Mouse (Mus musculus): ENCODE data around the gene Cfap20.

The Cfap20 gene

DNA sequence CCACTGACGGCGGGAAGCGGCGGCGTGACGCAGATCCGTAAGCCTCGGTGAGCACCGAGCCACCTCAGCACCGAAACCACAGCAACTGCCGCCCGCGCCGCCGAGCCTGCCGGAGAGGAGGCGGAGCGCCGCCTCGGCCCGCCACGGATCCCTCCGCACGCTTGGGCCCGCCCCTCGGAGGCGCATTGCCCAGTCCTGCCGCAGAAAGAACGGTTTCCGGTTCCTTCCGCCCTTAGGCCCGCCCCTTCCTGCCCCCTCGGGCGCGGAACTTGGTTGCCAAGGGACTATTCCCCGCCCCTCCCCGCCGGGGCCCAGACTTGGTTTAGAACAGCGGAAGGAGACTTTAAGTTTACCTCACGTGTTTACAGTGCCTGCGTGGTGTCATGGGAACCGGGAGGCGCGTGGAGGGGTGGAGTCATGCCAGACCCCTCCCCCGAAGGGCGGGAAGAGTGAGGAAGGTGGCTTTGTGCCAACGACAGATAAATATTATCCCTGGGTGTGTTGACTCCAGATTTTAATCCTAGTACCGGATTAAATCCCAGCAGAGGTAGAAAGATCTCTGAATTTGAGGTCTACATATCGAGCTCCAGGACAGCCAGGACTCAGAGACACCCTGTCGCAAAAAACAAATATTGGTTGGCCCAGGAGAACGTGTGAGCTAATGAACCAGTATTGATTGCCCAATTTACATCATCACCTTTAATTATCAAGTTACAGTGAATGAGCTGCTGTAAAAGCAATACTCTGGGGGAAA lies at the start of gene Cfap20:
Cfap20 (minus strand) TSS at position 184 of the 754 bp plus-strand sequence.
- DNase-seq = peak; percentile 99

DNA sequence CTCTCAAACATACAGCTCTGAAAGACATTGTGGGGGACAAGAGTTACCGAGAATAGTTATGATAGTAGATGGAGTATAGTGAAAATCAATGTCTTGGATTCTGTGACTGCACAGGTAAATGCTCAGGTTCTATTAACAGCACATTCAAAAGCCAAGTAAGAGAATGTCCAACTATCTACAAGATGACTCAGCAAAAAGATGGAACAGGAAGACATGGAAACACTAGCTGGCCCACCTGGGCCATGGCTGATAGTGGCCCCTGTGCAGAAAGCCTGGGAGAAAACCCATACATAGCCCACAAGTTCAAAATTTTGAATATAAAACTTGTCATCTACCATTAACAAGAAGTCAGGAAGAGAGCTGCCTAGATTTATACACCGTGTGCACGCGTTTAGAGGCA lies 35.3 kb upstream of the Cfap20 start:
- no peak for DNase-seq

DNA sequence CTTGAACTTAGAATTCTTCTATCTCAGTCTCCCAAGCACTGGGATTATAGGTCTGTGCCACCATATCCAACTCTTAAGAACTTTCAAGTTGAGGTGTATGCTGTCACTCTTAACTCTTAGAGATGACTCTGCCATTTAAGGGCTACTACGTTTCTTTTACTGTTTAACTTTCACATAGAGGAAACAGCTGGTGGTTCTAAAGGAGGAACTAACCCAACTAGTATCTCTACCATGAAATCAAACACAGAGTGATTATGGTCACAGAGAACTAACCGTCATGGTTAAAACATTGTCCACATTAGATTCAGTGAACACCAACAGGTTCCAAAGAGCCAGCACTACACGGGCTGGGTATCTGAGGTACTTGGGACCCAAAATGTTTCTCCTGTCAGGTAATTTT lies 34.3 kb upstream of the Cfap20 start:
- no peak for DNase-seq

DNA sequence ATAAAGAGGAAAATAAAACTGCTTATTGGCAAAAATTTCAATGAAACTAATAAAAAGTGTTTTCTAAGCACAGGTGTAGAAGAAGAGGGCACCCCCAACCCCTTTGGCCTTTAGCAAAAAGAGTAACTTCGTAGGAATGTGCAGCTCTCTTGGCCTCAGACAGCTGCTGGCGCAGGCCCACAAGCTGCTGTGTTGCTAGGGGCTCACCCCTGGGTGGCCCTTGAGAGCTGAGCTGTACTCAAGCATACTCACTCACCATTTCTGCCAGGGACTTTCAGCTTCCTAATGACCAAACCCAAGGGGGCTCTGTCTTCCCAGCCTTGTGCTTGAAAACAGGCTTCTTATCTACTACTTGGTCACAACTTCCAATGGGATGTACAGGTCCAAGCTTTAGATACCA lies 31.9 kb upstream of the Cfap20 start:
- DNase-seq = no peak

DNA sequence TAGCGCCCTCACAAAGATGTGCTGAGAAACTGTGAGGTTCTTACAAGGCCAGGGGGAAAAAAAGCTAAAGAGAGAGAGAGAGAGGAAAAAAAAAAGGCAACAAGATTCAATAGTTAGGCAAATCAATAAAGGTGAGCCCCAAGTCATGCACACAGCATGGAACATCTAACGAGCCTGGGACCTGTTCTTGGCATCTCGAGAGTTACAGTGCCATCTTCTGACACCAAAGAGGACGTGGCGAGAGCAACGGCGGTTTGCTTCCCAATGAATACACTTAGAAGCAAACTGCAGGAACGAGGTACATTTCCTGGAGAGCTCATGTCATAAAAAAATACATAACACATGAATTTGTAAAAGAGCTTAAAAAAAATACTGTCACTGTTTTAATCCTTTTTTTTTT lies 17.8 kb upstream of the Cfap20 start:
- DNase-seq = no peak

DNA sequence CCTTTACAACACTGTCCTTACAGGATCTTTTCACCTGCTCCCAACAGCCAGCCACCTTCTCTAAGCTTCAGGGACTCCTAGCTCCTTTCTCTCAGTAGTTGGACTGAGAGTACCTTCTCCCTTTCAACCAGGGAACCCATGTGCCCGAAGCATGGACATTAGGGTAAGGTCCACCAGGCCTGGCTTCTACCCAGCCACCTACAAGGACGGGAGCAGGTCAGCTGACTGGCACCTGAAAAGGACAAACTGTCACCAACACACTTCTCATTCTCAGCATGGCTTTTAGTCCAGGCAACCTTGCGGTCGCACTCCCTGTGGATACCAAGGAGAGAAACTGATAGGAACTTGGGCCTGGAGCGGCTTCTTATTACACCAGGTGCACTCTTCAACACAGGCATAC lies 15.6 kb upstream of the Cfap20 start:
- DNase-seq = peak; percentile 84

DNA sequence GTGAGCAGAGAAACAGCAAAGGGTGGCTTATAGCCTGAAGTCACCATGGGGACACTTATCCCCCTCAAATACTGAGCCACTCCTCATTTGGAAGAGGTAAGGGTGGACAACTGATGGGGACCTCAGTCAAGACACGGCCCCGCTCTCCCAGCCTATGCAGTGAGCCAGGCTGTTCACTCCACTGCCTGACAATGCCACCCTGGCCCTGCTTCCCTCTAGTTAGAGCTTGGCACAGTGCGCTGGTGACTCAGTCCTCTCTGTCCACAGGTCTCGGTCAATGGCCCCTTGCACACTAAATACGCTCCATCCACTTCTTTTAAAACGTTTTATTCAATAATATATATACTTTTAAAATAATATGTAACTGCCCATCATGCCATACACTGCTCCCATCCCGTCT lies 13.0 kb upstream of the Cfap20 start:
- no peak for DNase-seq

DNA sequence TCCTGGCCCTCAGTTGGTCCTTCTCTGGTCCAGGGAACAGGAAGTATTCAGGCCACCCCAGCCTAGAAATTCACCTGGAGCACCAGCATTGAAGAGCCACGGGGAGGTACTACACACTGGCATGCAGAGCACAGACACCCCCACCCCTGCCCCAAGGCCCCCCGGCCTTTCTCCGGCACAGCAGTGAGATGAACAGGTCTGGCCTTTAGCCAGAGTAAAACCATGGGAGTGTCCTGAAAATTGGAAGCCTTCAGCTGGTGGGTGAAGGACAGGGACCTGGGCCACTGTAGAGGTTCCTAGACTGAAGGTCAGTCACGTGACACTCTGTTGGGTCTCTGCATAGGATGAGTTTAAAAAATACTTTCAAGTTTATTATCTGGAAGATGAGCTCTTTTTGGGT lies 10.4 kb upstream of the Cfap20 start:
- DNase-seq = no peak

DNA sequence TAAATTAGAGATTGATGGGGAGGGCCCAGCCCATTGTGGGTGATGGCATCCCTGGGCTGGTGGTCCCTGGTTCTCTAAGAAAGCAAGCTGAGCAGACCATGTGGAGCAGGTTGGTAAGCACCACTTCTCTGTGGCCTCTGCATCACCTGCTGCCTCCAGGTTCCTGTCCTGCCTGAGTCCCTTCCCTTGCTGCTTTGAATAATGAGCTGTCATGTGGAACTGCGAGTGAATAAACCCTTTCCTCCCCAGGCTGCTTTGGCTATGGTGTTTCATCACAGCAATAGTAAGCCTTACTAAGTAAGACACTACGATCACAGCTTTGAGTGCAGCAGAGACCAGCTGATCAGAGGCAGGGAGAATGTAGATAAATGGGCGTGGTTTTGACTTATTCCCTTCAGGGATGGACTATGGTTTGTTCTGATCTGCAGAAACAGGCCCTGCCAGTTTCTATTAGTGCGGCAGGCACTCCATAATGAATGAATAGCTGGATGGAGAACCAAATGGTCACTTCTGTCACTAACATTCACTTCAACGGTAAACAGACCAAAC lies 6.9 kb upstream of the Cfap20 start:
- no peak for DNase-seq

DNA sequence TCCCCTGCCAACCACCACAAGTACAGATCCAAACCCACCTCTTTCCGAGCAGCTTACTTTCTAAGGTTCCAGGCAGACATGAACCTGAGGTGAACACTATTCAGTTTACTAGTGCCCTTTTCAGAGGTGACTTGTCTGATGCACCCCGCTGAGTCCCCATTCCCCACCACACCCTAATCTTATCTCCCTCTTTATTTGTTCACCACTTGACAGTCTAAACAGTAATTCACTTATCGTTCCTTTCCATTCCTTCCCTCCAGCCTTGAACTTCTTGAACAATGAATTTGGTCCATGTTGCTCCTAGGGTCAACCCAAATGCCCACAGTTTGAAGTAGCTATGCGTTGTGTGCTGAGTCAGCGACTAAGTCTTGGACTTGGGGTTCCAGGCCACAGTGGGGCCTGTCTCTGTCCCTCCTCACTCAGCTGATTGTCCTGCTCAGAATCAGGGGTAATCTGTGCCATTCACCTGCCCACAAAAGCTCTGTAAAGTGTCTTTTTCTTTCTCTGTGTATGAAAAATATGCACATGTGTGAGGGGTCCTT lies 5.6 kb upstream of the Cfap20 start:
- DNase-seq = no peak

DNA sequence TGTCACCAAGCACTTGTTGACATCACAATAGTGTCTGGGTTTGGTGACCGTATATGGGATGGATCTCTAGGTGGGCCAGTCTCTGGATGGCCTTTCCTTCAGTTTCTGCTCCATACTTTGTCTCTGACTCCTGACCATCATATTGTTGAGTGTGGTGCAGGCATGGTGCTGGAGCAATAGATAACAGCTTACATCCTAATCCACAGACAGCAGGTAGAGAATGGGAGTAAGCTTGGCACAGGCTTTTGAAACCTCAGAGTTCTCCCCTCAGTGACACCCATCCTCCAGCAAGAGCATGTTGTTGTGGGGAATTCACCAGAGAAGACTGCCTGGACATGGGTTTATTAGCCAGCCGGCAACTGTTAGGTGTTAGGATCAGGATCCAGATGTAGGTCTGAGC lies 4.8 kb upstream of the Cfap20 start:
- no peak for DNase-seq

DNA sequence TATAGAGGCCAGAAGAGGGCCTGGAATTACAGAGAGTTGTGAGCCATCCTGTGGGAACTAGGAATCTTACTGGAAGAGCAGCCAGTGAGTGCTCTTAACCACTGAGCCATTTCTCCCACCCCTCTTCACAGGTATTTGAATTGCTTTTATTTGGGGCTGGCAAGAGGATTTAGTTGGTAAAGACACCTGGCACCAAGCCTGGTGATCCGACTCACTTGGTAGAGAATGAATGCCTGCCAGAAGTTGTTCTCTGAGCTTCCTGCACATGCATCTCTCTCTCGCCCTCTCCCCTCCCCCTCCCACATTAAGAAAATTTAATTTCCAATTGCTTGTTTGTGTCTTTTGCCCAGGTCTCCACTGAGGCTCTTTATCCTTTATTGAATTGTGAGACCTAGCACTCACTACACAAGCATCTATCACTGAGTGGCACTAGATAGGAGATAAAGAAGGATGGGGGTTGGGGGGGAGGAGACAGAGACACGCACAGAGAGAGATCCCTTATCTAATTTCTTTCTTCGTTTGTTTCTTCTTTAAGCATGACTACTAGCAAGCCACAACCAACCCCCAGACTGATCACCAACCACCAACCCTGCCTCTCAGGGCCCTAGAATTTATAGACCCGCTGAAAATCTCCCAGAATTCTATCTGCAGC lies 2.8 kb upstream of the Cfap20 start:
- DNase-seq = no peak

DNA sequence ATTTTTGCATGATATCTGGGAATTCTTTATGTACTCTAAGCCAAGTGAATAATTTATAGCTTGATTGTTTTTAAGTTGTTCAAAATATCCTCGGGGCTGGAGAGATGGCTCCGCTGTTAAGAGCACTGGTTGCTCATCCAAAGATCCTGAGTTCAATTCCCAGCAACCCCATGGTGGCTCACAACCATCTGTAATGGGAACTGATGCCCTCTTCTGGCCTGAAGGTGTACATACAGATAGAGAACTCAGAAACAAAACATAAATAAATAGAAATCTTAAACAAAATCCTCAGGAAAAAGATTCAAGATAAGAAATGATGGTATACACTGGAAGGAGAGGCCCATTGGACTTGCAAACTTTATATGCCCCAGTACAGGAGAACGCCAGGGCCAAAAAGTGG lies 1.3 kb upstream of the Cfap20 start:
- DNase-seq = no peak

DNA sequence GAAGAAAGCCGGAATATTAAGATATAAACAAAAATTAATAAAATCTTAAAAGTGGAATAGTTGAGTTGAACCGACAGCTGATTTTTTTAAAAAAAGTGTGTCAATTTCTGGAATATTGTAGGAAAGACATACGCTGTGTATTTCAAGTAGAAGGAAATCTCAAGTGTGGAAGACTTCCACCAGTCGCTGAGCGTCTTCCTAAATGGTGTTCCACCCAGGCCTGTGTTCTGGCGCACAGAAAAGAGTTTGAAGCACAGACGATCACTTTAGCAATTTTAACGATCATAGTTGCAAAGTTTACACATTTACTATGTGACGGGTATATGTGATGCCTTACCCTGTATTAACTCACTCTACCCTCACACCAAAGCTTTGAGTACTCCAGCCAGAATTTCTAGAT lies 802 bp upstream of the Cfap20 start:
- no peak for DNase-seq

DNA sequence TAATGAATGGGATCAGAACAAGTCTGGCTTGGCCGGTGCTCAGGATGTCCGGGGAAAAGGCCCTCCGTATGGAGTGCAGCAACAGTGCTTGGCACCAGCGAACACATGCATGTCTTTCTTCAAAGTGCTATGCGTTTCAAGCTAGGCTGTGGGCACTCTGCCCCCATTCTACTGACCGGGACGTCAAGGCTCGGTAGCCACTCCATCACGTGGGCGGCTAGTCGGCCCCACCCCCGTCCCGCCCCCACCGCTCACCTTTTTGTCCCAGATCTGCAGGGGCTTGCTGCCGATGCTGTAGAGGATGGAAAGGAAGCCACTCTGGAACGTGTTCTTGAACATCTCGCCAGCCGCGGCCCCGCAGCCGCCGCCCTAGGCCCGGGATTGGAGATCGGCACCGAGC lies 436 bp downstream of the Cfap20 start:
- no peak for DNase-seq

DNA sequence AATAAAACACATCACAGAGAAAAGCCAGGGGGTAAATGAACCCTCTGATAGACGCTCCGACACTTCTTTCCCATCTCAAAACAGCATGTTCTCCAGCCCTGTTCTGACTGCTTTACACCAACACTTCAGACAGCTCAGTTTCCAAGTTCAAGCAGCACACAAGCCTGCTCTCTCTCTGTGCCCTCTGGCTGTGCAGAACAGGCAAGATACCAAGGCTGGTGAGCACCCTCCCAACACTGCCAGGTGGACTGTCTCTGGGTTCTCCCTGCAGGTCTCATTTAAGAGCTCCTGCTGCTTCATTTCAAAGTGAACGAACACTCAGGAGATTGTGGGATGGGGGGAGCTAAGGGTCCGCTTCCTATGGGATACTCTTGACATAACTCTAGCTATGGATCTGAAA lies 1.5 kb downstream of the Cfap20 start:
- no peak for DNase-seq

DNA sequence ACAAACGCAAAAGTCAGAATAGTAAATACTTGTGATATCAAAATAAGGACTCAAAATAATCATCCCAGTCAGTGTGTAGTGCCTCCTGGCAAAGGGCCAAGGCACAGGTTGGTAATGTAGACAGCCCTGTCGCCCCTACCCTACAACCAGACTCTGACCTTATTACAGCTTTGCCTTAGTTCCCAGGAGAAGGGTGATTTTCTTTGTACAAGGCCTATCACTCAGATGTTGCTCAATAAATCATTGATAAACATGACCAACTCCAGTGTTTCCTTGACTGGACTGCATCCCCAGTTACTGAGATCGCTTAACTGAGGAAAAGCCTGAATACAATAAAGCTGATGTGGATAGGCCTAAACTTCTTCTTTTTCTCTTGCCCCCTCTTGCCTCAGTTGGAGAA lies 2.2 kb downstream of the Cfap20 start:
- no peak for DNase-seq

DNA sequence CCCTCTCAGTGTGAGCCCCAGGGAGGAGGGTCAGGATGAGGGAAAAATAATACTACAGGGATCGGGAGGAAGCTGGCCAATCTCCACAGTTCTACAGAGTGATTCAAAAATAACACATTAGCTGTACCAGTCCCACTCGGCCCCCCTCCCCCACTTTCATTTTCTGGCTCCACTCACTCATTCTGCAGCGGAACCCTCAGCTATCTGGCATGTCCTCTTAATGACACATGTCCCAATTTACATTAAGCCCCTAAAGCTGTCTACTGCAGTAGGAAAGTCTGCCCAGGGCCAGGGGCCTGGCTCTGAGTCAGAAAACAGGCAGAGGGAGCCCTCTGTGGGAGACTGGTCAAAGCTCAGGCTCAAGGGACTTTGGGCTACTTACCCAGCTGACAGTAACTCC lies 4.7 kb downstream of the Cfap20 start:
- peak; percentile 72 for DNase-seq

DNA sequence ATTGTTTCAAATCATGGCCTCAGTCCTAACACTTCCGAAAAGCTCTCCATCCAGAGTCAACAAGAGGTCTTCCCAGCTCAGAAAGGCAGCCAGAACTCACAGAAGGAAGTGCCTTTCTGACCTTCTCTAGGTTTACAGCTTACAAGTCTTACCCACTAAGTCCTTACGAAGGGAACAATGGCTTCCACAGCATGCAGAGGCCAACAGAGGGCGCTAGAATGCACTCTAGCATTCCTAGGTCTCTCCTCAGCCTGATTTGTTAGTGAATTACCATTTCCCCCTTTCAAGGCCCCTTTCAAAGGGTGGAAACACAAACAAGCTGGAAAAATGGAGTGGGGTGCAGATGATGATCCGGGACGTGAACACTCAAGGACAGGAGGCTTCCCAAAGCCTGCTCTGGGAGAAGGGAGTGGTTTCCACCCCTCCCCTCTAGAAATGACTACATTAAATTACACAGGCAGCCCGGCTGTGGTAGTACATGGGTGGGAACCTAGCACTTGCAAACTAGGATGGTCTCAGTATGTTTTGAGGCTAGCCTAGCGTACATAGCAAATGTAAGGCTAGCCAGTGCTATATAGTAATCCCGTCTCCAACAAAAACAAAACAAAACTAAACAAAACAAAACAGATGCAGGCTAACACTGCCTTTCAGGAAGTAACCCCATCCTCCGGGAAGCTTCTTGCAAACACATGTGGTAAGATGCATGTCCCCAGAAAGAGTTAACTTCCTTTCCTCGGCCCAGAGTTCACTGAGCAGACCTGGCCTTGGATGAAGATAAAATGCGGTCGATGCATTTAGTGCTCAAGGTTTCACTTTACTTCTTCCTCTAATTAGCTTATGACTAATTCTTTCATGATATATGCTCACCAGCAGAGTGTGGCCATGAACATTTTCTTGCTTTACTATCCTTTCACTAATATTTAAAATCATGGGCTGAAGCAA lies 6.8 kb downstream of the Cfap20 start:
- peak; percentile 60 for DNase-seq

DNA sequence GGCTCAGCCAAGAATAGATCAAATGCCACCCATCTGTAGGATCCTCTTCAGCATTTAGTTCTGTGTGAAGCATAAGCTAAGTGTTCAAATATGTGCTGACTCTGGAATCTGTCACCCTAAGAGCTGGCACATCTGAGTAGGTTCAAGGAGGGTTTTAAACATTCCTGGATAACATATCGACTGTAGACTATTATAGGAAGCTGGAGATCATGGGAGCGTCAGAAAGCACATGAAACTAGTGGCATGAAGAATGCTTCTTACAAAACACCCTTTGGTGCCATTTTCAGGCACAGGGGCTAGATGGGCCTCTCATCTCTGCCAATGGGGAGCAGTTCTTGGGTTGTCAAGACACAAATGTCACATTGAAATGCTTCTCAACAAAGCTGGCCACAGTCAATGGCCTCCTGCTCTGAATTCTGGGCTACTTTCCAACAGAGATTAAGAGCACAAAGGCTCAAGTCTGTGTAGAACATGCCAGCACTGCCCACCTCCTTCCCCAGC lies 7.8 kb downstream of the Cfap20 start:
- DNase-seq = peak; percentile 24

DNA sequence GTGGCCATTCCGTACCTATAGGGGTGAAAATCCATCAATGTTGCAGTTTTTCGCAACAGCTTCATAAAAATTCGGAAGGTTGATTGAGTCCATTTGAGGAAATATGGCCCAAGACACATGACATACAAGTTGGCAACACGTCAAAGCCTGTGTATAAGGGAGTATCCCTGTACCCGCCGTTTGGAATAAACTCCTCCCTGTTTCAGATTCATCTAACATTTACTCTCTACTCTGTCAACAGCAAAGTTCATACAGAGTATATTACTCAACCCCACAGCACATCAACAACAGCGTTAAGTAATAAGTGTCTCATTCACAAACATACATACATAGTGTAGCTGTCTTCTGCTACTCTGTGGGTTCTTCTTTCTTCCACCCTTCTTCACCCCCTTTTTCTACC lies 10.0 kb downstream of the Cfap20 start:
- no peak for DNase-seq

DNA sequence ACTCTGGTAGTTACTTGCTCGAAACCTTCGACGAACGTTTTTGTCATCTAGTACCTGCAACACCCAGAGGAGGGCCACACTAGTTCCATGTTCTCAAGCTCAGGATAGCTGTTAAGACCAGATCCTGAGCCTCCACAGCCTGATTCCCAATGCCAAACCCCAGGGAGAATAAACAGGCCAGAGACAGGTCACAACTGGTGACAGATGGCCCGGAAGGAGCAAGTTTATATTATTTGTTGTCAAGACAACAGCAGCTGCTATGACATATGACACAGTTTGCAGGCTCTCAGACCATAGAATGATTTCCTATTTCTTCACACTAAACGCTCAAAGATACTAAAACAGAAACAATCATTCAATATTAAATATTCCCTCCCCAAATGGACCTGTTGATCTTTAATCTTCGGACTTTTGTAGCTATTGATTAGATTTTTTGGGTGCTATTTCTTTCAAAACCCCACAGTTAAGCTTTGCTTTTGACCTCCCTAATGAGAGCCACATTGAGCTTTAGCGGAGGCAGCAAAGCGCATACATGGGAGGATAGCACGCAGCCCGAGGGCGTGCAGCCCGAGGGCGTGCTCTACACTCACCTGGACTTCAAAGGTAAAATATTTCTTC lies 12.4 kb downstream of the Cfap20 start:
- no peak for DNase-seq

All from kidney, adult 11 months (tissue).